Mouse (Mus musculus): ENCODE results near the gene Susd2.

The Susd2 gene

DNA sequence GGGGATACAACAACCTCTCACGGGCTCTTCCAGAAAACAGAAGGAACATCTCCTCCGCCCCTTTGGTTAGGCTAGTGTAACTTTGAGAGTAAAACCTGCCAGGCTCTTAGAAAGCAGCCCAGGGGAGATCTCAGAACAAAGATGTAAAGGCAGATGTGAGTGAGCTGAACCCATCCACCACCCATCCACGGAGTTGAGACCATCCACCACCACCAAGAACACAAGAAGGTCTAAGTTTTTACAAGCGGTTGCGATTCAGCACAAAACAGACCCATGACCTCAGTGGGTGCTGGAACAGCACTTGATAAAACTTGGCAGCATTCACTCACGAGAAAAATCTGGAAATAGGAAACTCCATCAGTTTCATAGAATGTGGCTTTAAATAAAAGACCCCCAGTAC lies 17.9 kb downstream of the Susd2 start:
- no peak for DNase-seq (ENCODE audit: low read depth, low spot score)

DNA sequence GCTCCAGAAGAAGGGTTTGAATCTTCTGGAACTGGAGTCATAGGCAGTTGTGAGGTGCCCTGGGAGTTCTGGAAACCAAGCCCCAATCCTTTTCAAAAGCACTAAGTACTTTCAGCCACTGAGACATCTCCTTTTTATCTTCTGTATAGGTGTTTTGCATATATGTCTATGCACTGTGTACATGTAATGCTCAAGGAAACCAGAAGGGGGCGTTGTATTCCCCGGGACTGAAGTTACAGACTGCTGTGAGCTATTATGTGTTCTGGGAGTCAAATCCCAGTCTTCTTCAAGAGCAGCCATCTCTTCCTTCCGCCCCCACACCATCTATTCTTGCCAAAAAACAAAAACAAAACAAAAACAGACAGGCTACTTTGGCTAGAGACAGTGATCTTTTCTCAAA lies 23.0 kb downstream of the Susd2 start:
- DNase-seq (ENCODE audit: low read depth, low spot score), result no peak

DNA sequence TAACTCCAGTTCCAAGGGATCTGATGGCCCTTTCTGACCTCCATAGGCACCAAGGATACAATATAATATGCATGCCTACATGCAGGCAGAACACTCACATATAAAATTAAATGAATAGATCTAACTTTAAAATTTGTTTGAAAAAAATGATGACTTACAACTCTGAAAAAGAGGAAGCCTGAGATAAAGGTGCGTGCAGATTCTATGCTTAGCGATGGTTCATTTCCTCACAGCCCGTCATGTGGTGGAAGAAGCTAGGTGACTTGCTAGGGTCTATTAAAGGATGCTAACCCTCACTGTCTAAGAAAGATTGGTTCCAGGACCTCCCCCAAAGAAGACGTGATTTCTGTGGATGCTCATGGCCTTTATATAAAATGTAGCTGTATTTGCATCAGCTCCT lies 27.8 kb downstream of the Susd2 start:
- DNase-seq (ENCODE audit: low read depth, low spot score), result no peak

DNA sequence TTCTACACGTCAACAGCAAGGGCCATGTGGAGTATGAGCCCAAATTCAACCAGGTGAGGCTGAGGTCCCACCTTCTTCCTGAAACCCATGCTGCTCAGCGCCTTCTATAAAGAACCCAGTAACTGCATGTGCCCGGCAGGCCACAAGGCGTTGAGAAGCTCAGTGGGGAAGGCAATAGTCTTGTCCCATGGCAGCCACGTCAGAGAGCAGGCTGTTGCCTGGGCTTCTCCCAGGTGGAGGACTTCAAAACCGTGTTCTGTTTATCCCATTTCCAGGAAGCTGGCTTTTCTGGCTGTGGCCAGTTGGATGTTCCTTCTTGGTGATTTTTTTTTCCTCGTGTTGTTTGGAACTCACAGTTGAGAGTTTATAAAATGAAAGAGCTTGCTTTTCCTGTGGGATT lies 33.3 kb downstream of the Susd2 start:
- no peak for DNase-seq (ENCODE audit: low read depth, low spot score)

DNA sequence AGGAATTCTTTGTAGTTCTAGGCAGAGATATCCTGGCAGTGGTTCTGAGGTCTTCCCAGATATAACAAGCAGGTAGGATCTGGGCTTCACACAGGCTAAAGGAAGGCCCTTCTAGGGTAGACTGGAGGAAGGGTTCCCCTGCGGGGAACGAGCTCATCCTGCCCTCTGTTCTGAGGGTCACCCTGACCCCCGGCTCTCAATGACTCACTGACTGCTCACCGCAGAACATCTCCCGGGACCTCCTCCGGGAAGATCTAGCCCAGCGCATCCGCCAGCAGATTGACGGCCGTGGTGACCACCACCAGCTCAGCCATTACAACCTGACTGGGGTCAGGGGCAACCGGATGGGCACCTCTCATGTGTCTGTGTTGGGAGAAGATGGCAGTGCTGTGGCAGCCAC lies 34.8 kb downstream of the Susd2 start:
- no peak for DNase-seq (ENCODE audit: low read depth, low spot score)

DNA sequence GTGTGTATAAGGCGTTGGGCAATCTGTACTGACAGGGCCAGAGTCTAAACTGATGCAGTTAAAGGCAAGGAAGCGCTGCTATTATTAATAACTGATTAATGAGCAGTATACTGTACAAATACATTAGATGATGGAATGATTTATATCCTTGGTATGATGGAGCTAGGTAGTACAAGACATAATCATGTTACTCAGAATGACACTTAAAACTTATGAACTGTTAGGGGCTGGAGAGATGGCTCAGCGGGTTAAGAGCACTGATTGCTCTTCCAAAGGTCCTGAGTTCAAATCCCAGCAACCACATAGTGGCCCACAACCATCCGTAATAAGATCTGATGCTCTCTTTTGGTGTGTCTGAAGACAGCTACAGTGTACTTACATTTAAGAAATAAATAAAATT lies 36.6 kb downstream of the Susd2 start:
- no peak for DNase-seq (ENCODE audit: low read depth, low spot score)

DNA sequence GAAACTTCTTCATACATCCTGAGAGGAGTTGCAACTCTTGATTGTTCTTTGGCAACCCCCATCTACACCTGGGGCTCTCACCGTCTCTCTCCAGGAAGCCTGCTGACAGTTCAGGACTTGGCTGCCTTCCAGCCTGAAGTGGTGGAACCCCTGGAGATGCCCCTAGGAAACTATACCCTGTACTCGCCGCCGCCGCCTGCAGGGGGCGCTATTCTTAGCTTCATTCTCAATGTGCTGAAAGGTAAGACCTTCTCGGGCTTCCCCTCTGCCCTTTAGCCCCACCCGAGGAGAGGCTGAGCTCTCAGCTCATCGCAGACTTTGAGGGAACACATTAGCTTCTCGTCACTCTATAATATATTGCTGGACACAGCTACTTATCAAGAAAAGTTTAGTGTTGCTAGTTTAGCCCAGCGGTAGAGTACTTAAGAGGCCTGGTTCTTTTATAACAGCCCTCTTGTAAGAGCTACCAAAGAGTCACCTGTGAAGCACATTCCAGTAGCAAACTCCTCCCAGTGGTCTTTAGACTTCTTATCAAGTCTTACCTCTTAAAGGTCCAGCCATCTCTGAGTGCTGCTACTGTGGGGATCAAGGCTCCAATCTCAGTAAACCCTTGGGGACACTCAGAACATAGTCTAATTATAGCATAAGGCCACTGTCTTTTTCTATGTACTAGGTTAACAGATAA lies 38.5 kb downstream of the Susd2 start:
- no peak for DNase-seq (ENCODE audit: low read depth, low spot score)

DNA sequence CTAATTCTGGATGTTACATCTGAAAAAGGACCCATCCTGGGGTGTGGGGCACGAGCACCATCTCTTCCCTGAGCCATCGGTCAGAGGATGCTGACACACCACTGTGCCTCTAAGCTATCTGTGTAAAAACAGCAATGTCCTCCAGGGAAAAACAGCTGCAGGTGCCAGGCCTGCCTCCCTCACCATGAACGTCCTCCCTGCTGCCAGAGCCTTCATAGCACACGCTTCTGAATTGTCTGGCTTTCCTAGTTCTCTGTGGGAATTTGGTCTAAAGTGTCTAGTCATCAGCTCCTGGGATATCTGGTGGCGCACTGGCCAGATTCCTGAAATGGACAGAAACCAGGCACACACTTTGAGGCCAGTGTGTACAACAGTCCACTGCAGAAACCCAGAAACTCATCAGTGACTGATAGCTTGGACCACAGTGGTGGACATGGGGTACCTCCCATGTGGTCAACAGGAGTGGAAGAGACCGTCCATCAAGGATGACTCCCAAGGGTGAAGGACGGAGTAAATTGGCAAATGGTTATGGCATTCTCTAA lies 43.5 kb downstream of the Susd2 start:
- no peak for DNase-seq (ENCODE audit: low read depth, low spot score)

DNA sequence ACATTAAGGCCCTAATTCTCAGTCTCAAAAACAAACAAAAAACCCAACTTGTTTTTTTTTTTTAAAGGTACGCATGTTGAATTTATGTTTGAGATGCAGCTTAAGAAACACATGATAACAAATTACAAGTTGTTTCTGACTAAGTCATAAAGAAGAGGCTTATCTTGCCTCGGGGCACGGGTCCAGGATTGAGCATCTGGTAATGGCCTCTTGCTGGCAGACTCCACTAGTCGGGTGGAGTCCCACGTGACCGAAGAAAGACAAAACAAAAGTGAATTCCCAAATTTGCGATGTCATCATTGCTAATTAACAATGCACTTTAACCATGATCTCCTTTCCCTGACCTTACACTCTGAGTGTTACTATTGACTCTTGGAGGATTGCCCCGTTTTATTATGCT lies 47.8 kb downstream of the Susd2 start:
- DNase-seq (ENCODE audit: low read depth, low spot score), result no peak

DNA sequence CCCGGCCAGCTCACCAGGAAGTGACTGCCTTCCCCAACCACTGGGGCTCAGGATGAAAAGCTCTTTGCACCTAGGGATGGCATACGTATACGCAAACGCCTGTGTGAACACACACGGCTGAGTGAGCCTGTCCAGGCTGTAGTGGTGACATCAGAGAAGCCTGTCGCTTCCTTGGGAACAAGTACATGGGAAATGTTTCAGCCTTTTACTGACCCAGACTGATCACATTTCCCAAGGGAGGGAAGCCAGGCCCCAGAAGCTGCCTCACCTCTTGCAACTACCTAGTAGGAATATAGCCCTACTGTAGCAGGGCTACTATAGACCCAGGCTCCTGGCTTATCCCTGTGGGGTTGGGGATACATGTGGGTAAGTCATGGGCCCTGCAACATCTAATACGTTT lies 51.2 kb downstream of the Susd2 start:
- no peak for DNase-seq (ENCODE audit: low read depth, low spot score)

DNA sequence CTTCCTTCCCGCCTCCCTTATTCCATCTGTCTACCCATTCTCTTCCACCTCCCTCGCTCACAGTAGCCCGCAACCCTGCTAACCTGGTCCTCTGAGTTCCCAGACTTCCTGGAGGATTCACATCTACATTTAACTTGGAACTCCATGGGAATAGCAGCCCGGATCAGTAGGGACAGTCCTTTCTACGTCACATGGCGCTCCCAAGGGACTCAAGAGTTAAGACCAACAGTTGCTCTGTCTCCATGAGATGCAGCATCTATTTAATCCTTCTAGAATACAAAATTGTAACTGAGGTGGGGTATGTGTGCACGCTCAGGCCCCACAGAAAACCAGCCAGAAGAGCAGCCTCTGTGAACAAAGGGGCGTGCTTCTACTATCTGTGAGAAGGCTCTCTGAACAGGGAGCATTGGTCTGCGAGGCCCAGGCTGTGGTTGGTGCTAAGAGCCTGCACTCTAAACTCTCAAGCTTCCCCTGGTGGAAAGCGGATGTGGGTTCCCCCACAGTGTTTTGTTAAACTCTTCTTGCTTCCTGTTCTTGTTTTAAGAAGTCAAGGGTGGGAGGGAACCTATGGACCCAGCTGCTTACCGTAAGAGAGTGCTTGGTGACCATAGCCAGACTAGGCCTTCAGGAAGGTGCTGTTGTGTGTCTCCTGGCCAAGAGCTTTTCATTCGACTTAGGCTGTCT lies 52.5 kb downstream of the Susd2 start:
- DNase-seq (ENCODE audit: low read depth, low spot score), result no peak

DNA sequence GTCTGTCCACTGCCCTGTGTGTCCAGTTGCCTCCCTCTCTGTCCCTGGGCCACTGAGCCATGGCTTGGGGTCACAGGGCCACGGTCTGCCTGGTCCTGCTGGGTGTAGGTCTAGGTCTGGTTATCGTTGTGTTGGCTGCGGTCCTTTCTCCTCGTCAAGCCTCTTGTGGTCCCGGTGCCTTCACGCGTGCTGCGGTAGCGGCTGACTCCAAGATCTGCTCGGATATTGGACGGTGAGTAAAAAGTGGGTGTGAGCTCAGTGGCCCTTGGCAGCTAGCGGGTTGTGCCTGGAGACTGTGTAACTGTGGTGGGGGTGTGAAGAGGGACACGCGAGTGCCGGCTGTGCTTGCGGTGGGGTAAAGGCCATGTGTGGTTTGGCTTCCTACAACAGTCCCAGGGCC lies 54.2 kb downstream of the Susd2 start:
- DNase-seq (ENCODE audit: low read depth, low spot score), result no peak

DNA sequence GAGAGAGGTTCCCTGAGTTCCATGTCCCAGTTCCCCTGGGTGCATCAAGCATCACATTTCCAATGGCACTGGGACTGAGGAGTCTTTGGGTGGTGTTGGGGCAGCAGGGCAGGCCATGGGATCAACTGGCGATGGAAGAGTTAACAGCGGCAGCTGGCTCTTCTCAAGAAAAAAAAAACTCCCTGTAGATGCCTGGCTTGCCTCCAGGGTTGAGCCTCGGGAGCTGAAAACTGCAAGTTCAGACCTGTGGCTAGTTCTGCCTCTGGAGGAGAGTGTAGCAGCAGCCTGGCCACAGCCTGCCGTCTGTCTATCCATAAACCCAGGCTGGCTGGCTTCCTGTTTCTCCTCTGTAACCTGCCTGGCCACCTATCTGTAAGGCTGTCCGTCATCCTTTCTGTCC lies 54.7 kb downstream of the Susd2 start, which contains the start of gene Ggt5:
TSS of gene Ggt5 (plus strand) at position 212 of the 400 bp plus-strand sequence.
- DNase-seq (ENCODE audit: low read depth, low spot score), result no peak

DNA sequence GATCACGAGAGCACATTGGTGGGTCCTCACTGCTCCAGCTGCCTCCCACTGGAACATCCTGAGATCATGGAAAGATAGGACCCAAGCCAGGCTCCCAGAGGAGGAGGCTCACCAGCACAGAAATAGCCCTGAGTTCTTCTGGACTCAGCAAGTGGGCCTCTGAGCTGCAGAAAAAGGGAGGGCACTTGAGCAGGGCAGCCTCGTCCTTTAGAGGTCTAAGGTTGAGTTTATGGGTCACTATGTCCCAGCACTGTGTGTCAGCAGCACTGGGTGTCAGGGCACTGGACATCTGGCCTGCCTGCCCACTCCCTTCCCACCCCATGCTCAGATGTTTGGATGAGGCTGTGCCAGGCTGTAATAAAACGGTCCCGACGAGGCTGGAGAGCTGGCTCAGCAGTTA lies 55.5 kb downstream of the Susd2 start:
- DNase-seq (ENCODE audit: low read depth, low spot score), result no peak

DNA sequence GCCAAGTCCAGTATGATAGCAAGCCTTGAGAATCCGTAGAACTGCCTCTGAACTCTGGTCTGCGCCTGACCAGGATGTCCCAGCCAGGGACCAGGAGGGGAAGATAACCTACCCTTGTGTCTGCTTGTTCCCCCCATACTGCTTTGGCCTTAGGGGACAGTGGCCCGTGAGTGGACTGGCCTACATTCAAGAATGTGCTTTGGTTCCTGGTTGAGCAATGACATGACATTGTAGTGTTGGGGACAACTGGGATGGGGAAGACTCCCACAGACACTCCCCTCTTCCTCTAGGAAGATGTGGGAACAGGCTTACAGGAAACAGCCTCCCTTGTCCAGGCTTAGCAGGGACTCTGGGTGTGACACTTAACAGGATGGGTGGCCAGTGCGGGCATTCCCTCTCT lies 56.0 kb downstream of the Susd2 start:
- no peak for DNase-seq (ENCODE audit: low read depth, low spot score)

Data from embryo, embryonic 11.5 days (tissue).